Mouse (Mus musculus): ENCODE data around the gene Cd164.
A peak's percentile ranks its signal among the peaks of the same experiment; 100 is the strongest.

Gene Cd164

DNA sequence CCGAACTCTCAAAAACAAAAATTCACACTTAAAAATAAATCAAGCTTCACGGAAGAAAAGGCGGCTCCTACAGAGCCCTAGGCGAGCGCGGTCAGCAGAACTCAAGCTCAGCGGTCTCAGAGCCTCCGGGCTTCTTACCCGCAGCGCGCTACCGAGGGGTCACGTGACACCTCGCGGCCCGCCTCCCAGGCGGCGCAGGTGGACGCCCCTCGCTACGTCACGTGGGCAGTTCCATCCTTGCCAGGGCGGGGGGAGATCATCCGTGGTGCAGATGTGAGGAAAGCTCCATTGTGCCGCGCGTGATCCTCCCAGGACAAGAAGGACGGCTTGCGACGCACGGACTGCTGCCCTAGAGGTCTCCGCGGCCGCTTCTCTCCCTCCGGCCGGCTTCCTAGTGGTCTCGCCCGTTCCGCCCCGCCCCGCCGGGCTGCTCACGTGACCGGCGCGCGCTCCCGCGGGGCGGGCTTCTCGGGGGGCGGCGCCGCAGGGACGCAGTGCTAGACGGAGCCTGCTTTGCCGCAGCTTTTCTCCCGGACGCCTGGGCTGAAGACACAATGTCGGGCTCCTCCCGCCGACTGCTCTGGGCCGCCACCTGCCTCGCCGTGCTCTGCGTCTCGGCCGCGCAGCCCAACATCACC lies at the start of gene Cd164:
Gene Cd164, plus strand, starts transcription at position 434 of the 638 bp plus-strand sequence.
- peak; percentile 86 for ATAC-seq (ENCODE audit: insufficient number of reproducible peaks, low FRiP score, low TSS enrichment)

DNA sequence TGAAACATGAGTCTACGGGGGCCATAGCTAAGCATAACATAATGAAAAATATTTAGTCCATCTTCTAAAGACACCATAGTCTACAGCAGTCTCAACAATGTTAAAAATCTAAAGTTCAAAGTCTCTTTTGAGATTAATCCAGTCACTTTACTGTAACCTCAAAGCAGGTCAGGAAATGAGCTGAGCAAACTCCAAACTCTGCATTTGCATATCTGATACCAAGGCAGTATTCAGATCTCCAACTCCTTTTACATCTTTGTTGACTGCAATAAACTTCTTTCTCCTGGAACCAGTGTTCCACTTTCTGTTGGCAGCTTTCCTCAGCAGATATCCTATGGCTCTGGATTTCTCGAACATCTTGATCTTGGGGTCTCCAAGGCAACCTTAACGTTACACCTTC lies 48.5 kb upstream of the Cd164 start:
- ATAC-seq (ENCODE audit: insufficient number of reproducible peaks, low FRiP score, low TSS enrichment) = no peak

DNA sequence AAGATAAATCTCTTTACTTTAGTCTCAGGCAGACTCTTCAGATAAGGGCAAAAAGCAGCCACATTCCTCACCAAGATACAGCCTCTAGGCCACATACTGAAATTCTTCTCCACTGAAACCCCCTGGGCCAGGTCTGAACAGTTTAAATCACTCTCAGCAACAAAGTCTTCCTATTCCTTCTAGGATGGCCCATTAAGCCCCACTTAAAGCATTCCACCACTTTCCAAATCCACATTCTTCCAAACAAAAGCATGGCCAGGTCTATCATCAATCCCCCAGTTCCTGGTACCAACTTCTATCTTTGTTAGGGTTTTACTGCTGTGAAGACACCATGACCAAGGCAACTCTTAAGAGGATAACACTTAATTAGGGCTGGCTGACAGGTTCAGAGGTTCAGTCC lies 46.7 kb upstream of the Cd164 start:
- no peak for ATAC-seq (ENCODE audit: insufficient number of reproducible peaks, low FRiP score, low TSS enrichment)

DNA sequence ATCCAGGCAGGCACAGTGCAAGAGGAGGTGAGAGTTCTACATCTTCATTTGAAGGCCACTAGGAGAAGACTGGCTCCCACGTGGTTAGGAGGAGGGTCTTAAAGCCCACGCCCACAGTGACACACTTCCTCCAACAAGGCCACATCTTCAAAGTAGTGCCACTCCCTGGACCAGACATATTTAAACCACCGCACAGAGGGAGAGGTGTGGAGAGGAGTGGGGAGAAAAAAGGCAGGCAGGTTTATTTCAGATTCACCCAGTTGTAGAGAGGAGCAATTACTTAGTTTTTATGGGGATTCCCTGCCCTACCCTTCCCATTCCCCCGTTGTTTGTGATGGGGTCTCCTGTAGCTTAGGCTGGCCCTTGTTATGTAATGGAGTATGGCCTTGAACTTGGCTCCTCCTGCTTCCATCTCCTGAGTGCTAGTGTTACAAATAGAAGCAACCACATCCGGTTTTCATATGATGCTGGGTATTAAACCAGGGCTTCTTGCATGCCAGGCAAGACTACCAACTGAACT lies 46.2 kb upstream of the Cd164 start:
- ATAC-seq (ENCODE audit: insufficient number of reproducible peaks, low FRiP score, low TSS enrichment) = no peak

DNA sequence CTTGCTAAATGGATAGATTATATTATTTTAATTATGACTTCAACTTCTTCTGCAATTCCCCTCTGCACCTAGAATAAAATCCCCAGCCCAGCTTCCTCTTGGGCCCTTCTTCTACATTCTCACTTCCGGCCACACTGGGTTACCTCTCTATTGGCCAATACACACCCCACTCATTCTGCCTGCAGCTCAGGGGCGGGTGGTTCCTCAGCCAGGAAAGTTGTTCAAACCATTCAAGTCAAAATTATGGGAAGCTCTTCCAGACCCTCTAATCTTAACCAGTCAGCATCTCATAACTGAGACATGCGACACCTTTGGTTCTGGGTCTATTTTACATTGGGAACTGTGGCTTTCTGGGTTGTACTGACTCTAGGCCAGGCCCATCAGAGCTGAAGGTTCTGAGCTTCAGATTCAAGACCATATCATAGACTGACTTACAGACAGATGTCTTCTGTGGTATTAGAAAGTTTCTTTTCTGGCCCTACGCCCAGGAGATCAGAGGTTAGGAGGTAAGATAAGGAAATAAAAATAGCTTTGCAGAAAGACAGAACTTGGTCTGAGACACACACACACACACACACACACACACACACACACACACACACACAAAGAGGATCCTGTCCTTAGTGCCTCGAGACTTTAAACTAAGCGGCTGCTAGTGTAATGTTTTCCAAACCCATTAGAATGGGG lies 45.3 kb upstream of the Cd164 start:
- ATAC-seq (ENCODE audit: insufficient number of reproducible peaks, low FRiP score, low TSS enrichment) = no peak

DNA sequence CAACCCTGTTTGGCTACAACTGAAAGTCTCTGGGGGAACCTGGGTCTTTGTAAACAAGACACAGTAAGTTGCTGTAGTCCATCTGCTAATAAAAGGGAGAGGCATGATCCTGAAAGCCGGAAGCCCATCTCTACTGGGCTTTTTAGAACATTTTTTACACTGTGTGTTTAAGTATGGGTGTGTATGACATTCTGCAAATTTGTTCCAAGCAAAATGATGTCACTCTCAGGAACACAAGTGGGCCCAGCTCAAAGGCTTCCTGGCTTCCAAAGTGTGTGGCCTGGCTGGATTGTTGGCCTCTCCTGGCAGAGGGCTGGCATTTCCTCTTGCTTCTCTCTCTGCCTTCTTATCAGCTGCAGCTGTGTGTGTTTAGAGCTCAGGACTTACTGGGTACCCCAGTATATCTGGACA lies 44.2 kb upstream of the Cd164 start:
- ATAC-seq (ENCODE audit: insufficient number of reproducible peaks, low FRiP score, low TSS enrichment) = no peak

DNA sequence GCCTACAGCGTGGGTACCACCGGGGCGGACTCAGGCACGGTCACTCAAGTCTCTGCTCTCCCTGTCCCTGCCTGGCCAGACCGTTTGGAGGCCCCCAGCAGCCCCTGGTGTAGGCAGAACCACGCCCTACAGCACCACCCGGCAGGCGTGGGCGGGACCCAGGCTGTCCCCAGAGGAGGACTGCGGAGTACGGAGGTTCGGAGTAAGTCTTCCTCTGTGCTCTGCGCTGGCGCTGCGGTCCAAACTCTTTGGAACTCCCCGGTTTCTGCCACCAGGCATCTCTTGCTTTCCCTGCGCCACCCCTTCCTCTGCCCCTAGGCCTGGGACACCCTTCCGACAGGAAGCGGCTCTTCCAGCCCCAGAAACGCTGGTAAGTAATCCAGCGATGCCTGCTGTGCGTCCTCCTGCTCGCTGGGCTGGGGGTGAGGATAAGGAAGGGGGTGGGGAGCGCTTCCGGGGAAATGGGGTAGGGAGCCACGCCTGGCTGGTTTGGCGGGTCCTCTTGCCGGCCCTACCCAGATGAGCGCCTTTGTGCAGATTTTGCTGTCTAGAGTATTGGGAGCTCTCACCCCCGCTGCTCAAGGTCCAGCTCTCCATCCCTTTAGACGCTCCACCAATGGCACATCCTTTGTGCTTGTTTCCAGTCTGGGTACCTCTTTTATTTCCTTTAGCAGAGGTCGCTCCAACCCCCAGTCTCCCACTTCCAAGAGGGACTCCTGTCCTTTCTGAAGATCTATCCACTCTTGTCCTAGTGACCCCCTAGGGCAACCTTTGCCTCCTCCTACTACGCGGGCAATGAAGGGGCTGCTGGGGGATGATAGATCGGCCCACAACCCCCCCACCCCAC lies 42.8 kb upstream of the Cd164 start, which contains the start of gene Mical1:
Gene Mical1, plus strand, starts transcription at position 144 of the 847 bp plus-strand sequence.
- ATAC-seq (ENCODE audit: insufficient number of reproducible peaks, low FRiP score, low TSS enrichment) = peak; percentile 28; the same call in 1 of the 2 replicates

DNA sequence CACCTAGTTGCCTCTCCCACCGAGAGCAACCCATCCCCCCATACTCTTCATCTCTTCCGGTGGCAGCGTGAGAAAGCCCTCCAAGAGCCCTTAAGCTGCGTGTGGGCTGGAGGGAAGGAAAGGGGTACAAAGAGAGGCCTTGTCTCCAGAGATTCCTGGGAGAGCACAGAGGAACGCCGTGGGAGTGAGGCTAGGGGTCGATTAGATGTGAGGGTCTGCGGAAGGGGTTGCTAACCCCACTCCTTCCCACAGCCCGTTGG lies 42.3 kb upstream of the Cd164 start:
- no peak for ATAC-seq (ENCODE audit: insufficient number of reproducible peaks, low FRiP score, low TSS enrichment)

DNA sequence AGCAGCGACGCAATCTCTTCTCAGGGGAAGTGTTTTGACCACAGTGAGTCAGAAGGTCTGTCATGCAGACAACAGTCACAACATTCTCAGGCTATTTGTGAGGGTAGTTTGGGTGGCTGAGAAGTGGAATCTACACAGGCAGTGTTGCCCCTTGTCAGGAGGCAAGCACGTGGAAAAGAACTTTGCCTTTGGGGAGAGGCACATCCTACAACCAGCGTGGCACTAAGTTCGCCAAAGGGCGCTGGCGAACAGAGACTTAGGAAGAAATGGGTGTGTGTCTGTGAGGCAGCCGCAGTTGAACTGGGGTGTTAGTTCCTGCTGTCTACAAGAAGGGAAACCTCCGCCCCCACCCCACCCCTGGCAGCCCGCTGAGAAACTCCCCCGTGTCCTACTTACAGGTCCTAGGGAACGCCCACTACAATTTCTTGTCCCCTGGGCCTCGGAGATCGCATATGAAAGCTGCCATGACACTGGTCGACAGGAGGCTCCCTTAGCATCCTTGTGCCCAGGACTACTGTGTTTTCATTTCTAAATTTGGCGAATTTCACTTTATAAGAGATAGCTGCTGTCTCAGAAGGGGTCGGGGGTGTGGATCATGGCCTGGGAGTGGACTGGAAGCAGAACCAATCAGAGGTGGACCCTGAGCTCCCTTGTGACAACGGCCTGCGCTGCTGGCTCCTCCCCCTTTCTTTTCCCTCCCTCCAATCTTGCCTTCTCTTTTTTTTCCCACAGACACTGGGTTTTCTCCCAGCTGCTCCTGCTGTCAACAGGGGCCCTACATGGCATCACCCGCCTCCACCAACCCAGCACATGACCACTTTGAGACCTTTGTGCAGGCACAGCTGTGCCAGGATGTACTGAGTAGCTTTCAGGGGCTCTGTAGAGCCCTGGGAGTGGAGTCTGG lies 41.7 kb upstream of the Cd164 start:
- ATAC-seq (ENCODE audit: insufficient number of reproducible peaks, low FRiP score, low TSS enrichment) = no peak

DNA sequence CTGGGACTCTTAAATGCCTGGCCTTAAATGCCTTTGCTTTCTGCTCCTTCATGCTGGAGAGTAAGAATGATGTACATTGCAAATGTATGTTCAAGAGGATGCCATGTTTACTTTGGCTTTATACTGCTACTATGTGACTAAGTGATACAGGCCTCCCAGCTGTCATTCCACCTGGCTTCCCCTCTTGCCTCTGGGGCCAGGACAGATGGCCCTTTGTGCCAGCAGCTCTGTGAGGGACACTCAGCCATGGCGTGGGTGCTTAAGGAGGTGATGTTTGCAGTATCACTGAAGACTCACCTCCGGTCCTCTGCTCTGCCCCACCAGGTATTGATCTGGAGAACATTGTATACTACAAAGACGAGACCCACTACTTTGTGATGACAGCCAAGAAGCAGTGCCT lies 39.3 kb upstream of the Cd164 start:
- ATAC-seq (ENCODE audit: insufficient number of reproducible peaks, low FRiP score, low TSS enrichment) = no peak

DNA sequence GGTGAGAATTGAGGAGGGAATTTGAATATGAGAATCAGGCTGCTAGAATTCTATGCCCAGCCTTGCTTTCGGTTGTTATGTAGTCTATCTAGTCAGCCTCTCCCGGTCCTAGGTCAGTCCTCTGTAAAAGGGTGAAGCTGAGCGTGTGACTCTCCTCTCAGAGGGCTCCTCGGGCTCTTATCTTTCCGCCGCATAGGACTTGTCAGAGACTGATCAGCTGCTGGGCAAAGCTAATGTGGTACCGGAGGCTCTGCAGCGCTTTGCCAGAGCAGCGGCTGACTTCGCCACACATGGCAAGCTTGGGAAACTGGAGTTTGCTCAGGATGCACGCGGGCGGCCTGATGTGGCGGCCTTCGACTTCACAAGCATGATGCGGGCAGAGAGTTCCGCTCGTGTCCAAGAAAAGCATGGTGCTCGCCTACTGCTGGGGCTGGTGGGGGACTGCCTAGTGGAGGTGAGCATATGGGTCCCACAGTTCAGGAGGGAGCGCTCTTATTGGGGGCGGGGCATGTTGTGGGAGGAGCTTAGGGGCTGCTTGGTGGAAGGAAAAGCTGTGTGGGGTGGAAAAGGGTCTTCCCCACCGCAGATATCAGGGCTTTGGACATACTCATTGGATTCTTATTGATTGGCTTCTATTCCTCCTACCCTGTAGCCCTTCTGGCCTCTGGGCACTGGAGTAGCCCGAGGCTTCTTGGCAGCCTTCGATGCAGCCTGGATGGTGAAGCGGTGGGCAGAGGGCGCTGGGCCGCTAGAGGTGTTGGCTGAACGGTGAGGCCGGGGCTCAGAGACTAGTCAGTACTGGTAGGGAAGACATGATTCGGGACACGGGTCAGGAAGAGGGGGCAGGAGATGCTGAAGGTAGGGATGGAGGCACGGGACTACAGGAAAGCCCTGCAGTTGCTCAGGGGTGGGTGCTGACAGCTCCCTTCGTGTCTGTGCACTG lies 38.0 kb upstream of the Cd164 start:
- no peak for ATAC-seq (ENCODE audit: insufficient number of reproducible peaks, low FRiP score, low TSS enrichment)

DNA sequence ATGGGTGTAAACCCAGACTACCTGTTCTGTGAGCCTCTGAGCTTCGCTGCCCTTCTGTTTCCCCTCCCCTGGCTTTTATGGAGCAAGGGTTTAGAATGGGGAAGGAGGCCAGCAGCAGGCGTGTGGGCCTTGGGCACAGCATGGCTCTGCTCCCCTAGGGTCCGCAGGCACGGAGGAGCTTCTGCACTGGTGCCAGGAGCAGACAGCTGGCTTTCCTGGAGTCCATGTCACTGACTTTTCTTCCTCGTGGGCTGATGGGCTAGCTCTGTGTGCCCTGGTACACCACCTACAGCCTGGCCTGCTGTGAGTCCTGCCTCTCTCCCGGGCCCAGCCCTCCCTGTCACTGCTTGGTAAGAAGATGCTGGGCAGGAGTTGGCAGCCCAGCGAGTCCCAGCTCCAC lies 36.8 kb upstream of the Cd164 start:
- peak; percentile 65 for ATAC-seq (ENCODE audit: insufficient number of reproducible peaks, low FRiP score, low TSS enrichment)

DNA sequence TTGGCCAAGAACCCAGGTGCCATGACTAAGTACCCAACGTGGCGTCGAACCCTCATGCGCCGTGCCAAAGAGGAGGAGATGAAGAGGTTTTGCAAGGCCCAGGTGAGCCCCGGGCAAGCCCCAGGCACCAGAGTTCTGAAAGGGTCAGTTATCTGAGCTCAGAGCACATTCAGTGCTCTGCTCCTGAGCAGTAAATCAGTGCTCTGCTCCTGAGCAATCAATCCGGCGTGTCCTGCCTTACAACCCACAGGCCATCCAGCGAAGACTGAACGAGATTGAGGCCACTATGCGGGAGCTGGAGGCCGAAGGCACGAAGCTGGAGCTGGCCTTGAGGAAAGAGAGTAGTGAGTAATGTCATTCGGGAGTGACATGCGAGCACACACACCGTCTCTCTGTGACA lies 33.4 kb upstream of the Cd164 start:
- no peak for ATAC-seq (ENCODE audit: insufficient number of reproducible peaks, low FRiP score, low TSS enrichment)

DNA sequence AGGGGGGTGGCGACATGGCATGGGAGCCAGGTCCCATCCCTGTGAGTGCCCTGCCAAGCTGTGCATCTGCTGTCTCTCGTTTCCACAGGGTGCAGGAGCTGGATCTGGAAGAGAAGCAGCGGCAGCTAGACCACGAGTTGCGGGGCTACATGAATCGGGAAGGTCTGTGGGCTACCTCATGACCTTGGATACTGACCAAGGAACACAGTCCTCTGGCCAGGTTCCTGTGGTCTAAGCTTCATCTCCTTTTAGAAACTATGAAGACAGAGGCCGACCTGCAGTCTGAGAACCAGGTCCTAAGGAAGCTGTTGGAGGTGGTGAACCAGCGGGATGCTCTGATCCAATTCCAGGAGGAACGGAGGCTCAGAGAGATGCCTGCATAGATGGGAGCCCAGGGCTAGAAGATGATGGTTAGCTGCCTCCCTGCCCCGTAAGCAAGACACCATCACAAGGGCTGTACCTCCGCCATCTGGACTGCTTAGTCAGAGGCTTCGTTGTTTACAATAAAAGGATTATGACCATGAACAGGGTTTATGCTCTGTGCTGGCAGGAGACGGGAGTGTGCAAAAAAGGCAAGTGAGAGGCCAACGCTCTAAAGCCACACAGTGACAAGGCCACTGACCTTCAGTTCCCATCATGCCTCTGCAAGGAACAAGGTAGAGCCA lies 32.6 kb upstream of the Cd164 start:
- no peak for ATAC-seq (ENCODE audit: insufficient number of reproducible peaks, low FRiP score, low TSS enrichment)

DNA sequence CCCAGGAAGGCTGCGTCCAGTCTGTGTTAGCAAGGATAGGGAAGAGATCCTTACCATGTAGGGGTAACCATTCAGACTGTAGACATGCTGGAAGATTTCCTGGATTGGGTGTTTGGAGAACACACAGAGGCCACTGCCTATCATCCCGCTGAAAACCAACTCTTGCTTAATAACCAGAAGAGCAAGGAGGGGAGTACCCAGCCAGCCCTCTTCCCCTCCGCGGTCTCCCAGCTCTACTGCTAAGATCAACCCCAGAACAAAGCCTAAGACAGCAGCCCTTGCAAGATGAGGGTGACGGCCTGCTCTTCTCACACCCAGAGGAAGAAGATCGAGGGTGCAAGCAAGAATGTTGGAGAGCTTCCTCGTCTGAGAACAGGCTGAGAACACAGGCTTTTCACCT lies 30.3 kb upstream of the Cd164 start:
- ATAC-seq (ENCODE audit: insufficient number of reproducible peaks, low FRiP score, low TSS enrichment) = no peak

DNA sequence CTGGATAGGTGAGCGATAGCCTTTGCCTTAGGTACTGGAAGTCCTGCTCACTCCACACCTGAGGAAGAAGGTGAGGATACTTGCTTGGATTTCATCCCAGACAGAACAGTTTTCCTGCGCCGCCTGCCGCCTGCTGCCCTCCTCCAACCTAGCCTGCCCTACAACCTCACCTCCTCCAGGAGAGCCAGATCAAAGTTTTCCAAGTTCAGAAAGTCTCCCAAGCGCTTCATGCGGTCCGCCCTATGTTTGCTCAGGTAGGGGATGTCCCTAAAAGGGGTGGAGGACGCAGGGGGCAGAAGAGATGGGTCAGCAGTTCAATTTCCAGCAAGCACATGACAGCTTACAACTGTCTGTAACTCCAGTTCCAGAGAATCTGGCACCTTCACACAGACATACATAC lies 29.9 kb upstream of the Cd164 start:
- ATAC-seq (ENCODE audit: insufficient number of reproducible peaks, low FRiP score, low TSS enrichment) = no peak

DNA sequence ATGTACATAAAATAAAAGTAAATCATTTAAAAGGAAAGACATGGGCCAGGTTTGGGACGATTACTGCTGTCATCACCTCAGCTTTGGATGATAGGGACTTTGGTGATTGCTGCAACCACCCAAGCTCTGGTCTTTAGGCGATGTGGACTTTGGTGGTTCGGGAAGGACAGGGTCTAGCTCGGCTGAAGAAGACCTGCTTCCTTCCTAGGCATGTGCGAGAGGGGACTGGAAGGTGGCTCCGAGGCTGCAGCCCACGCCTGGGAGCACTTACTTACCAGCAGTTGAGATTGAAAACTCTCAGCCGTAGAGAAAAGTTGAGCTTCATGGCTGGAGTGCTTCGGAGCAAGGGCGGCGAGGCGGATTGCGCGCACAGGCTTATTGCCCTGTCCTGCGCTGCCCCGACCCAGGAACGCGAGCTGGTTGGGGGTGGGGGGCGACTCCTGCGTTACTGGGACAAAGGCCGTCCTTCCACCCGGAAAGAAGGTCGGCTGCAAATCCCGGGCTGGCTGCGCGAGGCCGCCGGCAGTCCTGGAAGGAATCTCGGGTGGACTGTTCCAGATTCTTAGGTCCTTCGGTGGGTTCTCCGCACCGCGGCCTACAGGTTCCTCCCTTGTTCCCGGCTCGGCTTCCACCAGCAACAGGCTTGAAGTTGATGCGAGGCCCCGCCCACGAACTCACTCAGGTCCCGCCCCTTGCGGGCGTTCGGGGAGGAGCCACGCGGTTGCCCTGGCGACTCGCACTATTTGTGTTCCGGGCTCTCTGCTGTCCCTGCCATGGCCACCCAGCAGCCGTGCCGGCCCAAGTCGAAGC lies 29.3 kb upstream of the Cd164 start, which contains the start of the genes Smpd2 and Ppil6:
Gene Smpd2, minus strand, starts transcription at position 662 of the 810 bp plus-strand sequence.
Gene Ppil6, plus strand, starts transcription at position 732 of the 810 bp plus-strand sequence.
- peak; percentile 89 for ATAC-seq (ENCODE audit: insufficient number of reproducible peaks, low FRiP score, low TSS enrichment)

DNA sequence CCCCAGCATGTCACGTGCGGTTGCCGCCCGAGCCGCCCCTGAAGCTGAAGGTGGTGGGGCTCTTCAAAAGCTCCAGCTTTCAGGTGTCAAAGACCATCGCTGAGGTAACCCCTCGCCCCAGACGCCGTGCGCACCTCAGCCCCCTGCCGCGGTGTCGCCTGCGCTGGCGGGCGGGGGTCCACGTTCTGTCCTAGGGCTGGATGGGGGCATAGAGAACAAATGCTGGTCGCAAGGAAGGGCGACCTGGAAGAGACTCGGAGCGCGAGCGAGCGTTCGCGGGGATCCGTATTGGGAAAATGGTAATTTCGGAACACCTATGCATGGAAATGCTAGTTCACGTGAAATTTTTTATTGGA lies 28.7 kb upstream of the Cd164 start:
- ATAC-seq (ENCODE audit: insufficient number of reproducible peaks, low FRiP score, low TSS enrichment) = no peak

All from cerebellum, adult (tissue).